Mouse (Mus musculus): ENCODE results near the gene Themis.

DNA sequence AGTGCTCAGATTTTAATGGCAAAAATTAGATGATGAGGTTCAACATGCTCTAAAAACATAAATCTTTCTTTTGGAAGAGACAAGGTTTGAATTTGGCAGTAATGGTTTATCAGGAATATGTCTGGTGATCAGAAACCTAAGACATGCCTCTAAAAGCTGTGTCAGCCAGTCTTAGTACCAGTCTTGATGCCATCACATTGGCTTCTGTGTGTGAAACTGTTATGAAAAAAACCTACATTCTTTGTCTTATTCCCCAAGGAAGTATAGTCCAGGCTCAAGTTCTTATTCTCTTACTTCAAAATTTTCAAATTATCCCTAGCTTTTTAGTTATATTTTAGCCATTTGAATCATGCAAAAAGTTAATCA, 144.4 kb downstream of the Themis start:
- TF ChIP-seq CTCF (IDR thresholded peaks at IDR 0.05; ENCODE audit: low read depth, low read length), result no peak
- no peak for TF ChIP-seq POLR2A (IDR thresholded peaks at IDR 0.05; ENCODE audit: insufficient read depth, low read length)
- no peak for TF ChIP-seq EP300 (IDR thresholded peaks at IDR 0.05; ENCODE audit: insufficient read depth, low read depth, low read length)
